Mouse (Mus musculus) ES-E14 (cell line): ENCODE measurements around the gene Spats2. TPM values are rescaled to one million over a fixed set of nuclear protein-coding genes. Genes with fewer than 3 reads are reported as not detected.

Experiments
- DNase-seq: peaks from one replicate; pipeline ENCODE4 v3.0.0-alpha.2; 2013; ENCODE audit warnings: low read depth, low spot score
- H3K27ac ChIP-seq: 2 replicates; pipeline ENCODE4 v1.5.1; 2012; ENCODE audit warnings: low read depth, mild to moderate bottlenecking, low read length, moderate library complexity, mixed read lengths; ENCODE audit not compliant: poor library complexity, insufficient read depth, severe bottlenecking
- H3K36me3 ChIP-seq: 2 replicates; pipeline ENCODE4 v1.6.1; 2012; ENCODE audit warnings: mild to moderate bottlenecking, low read length, moderate library complexity, mixed read lengths; ENCODE audit not compliant: control insufficient read depth, poor library complexity, insufficient read depth, severe bottlenecking
- H3K4me1 ChIP-seq, 2 experiments: fragments of 150-350 bp in 1 of 2; sonication (generic) in 1 of 2; 2 replicates each; pipeline ENCODE4 v1.6.1; 2012; ENCODE audit warnings: low read length in 2 of 2, mild to moderate bottlenecking in 1 of 2, mixed read lengths in 1 of 2; ENCODE audit not compliant: control insufficient read depth in 2 of 2, insufficient read depth in 2 of 2, poor library complexity in 1 of 2
- H3K4me3 ChIP-seq, 2 experiments: fragments of 150-350 bp in 1 of 2; sonication (generic) in 1 of 2; 2 replicates each; pipeline ENCODE4 v1.5.1; 2012; ENCODE audit warnings: low read length in 2 of 2, low read depth in 1 of 2, mild to moderate bottlenecking in 1 of 2, mixed read lengths in 1 of 2; ENCODE audit not compliant: insufficient read depth in 1 of 2, poor library complexity in 1 of 2, severe bottlenecking in 1 of 2
- H3K9ac ChIP-seq: 2 replicates; pipeline ENCODE4 v1.6.1; 2012; ENCODE audit warnings: low read depth, mild to moderate bottlenecking, low read length, mixed read lengths; ENCODE audit not compliant: poor library complexity, insufficient read depth, severe bottlenecking
- H3K9me3 ChIP-seq: fragments of 150-350 bp; sonication (generic); 2 replicates; pipeline ENCODE4 v1.6.1; 2012; ENCODE audit warnings: low read depth, mild to moderate bottlenecking, low read length; ENCODE audit not compliant: control insufficient read depth, insufficient read depth
- CHD2 ChIP-seq: IDR thresholded peaks from 2 replicates; pipeline ENCODE4 v1.6.1; 2014; ENCODE audit warnings: mild to moderate bottlenecking, low read depth, low read length, inconsistent platforms
- HCFC1 ChIP-seq: IDR thresholded peaks from 2 replicates; pipeline ENCODE4 v1.6.1; 2012; ENCODE audit warnings: low read length, inconsistent platforms, borderline replicate concordance; ENCODE audit not compliant: insufficient read depth
- MAFK ChIP-seq: IDR thresholded peaks from 2 replicates; pipeline ENCODE4 v1.6.1; 2014; ENCODE audit warnings: mild to moderate bottlenecking, low read depth, low read length, inconsistent platforms; ENCODE audit not compliant: insufficient read depth
- ZC3H11A ChIP-seq: IDR thresholded peaks from 2 replicates; pipeline ENCODE4 v1.6.1; 2012; ENCODE audit warnings: low read depth, mild to moderate bottlenecking, inconsistent platforms, low read length, borderline replicate concordance
- ZNF384 ChIP-seq: IDR thresholded peaks from 2 replicates; pipeline ENCODE4 v1.6.1; 2012; ENCODE audit warnings: low read depth, low read length, inconsistent platforms
- in situ Hi-C, 2 experiments: fragments of 600-800 bp; cut with MboI; formaldehyde crosslinking; loops; one replicate each; pipeline ENCODE4 v1.15.1; 2025; ENCODE audit warnings: low sequenced_read_pairs in 2 of 2, inconsistent platforms in 1 of 2; ENCODE audit not compliant: unreplicated experiment in 2 of 2
- total RNA-seq: library from RNA; depleted of rRNA; stranded (reverse); fragments of 300-350 nt; gene quantifications from 2 replicates; pipeline ENCODE4 v1.2.3, GENCODE M21; 2012

The Spats2 gene
- total RNA-seq, 1 experiment = 21.7 TPM

- DNase-seq = no peak
- in situ Hi-C loops = loop anchor here in 1 of 2 experiments (25.0 kb wide), 1 partner anchor 295 kb away; the partner anchor contains the start of genes Wnt1 and Wnt10b
Measured at GRCm38 (mm10) chr15:99082322-99082721, 43.4 kb upstream of the Spats2 start.

GRCm38 (mm10) chr15:99082840-99083239 is 42.9 kb upstream of the Spats2 start:
- Histone ChIP-seq H3K36me3 (peaks cover 36% of the 10 kb centered on the region), H3K4me3 (no peak overlapping the region), H3K27ac (no peak overlapping the region), H3K4me1 (peaks cover 0 to 5% of the 10 kb centered on the region in 2 experiments; a peak in 2 of 4 replicates), H3K9ac (no peak overlapping the region), H3K9me3 (no peaks in the 10 kb centered on the region)
- TF ChIP-seq ZC3H11A = no peak
- no peak for TF ChIP-seq CHD2
- no peak for TF ChIP-seq ZNF384
- TF ChIP-seq MAFK = no peak
- no peak for TF ChIP-seq HCFC1
- in situ Hi-C loops = loop anchor here in 1 of 2 experiments (25.0 kb wide), 1 partner anchor 296 kb away; the partner anchor contains the start of genes Wnt1 and Wnt10b
- no peak for DNase-seq

More at GRCm38 (mm10) chr15:99082322-99082721, 43.4 kb upstream of the Spats2 start:
- no peak overlapping the region for H3K27ac ChIP-seq
- H3K4me1 ChIP-seq = peaks cover 0 to 5% of the 10 kb centered on the region in 2 experiments; a peak in 2 of 4 replicates
- H3K9me3 ChIP-seq = no peaks in the 10 kb centered on the region
- no peak overlapping the region for H3K9ac ChIP-seq
- H3K4me3 ChIP-seq = no peak overlapping the region
- peaks cover 40% of the 10 kb centered on the region for H3K36me3 ChIP-seq
- TF ChIP-seq MAFK (no peak), HCFC1 (no peak), ZC3H11A (no peak), ZNF384 (no peak), CHD2 (no peak)

- H3K27ac ChIP-seq = no peak overlapping the region
- no peak for DNase-seq
- in situ Hi-C loops = loop anchor here in 1 of 2 experiments (25.0 kb wide), 1 partner anchor 296 kb away; the partner anchor contains the start of genes Wnt1 and Wnt10b
- no peaks in the 10 kb centered on the region for H3K9me3 ChIP-seq
- H3K9ac ChIP-seq = no peak overlapping the region
- peaks cover 0 to 5% of the 10 kb centered on the region in 2 experiments; a peak in 2 of 4 replicates for H3K4me1 ChIP-seq
- no peak for TF ChIP-seq HCFC1
- no peak for TF ChIP-seq MAFK
- TF ChIP-seq ZC3H11A = no peak
- TF ChIP-seq CHD2 = no peak
- no peak for TF ChIP-seq ZNF384
- H3K36me3 ChIP-seq = peaks cover 32% of the 10 kb centered on the region
- H3K4me3 ChIP-seq = no peak overlapping the region
Measured at GRCm38 (mm10) chr15:99083258-99083657, 42.5 kb upstream of the Spats2 start.

GRCm38 (mm10) chr15:99083867-99084557 is 41.7 kb upstream of the Spats2 start:
- H3K4me3 ChIP-seq = no peak overlapping the region; a peak in 1 of 4 replicates
- in situ Hi-C loops = loop anchor here in 1 of 2 experiments (25.0 kb wide), 1 partner anchor 297 kb away; the partner anchor contains the start of genes Wnt1 and Wnt10b
- TF ChIP-seq ZC3H11A (no peak), ZNF384 (no peak), HCFC1 (no peak), CHD2 (no peak), MAFK (no peak)

More at GRCm38 (mm10) chr15:99083867-99084557, 41.7 kb upstream of the Spats2 start:
- Histone ChIP-seq H3K27ac (no peak overlapping the region), H3K9ac (no peak overlapping the region), H3K9me3 (no peaks in the 10 kb centered on the region), H3K4me1 (peaks cover 0 to 9% of the 10 kb centered on the region in 2 experiments; a peak in 2 of 4 replicates), H3K36me3 (peaks cover 26% of the 10 kb centered on the region)
- no peak for DNase-seq
